Mouse (Mus musculus) heart, postnatal 14 days (tissue): ENCODE data around the gene Fam98a. TPM values are rescaled to one million over a fixed set of nuclear protein-coding genes. Genes with fewer than 3 reads are reported as not detected.

Experiments
- DNase-seq, 2 experiments: peaks; one replicate each; pipeline ENCODE4 v3.0.0; 2021 to 2022
- intact Hi-C: fragments of 180-260 bp; cut with DNase I; formaldehyde crosslinking; loops from one replicate; pipeline ENCODE4 v1.15.1; 2025
- total RNA-seq, 2 experiments: library from RNA; stranded (reverse); gene quantifications; 2 replicates each; pipeline ENCODE4 v1.2.3; 2021

The Fam98a gene
- total RNA-seq, 2 experiments from 2014 or later: 37.4 to 43.2 TPM

DNA sequence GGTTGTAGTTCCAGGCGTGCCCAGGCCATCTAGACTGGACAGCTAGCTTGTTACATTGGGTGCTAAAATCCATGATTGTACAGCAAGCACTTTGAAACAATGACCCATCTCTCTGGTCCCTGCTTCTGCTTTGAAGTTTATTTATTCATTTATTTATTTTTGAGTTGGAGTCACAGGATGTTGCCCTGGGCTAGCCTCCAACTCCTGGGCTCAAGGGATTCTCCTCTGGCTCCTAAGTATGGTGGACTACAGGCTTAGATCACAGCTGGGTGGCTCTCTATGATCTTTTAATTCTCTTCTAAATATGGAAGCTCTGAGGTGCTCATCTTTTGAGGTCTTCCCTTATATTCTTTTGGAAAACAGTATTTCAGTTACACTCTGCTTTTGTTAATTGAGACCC lies 25.3 kb downstream of the Fam98a start:
- DNase-seq: no peak
- intact Hi-C loops: no loop called here

GRCm38 (mm10) chr17:75523812-75524211 lies 27.9 kb downstream of the Fam98a start:
- intact Hi-C loops: no loop called here
- peak; percentile 40 to 42 for DNase-seq

DNA sequence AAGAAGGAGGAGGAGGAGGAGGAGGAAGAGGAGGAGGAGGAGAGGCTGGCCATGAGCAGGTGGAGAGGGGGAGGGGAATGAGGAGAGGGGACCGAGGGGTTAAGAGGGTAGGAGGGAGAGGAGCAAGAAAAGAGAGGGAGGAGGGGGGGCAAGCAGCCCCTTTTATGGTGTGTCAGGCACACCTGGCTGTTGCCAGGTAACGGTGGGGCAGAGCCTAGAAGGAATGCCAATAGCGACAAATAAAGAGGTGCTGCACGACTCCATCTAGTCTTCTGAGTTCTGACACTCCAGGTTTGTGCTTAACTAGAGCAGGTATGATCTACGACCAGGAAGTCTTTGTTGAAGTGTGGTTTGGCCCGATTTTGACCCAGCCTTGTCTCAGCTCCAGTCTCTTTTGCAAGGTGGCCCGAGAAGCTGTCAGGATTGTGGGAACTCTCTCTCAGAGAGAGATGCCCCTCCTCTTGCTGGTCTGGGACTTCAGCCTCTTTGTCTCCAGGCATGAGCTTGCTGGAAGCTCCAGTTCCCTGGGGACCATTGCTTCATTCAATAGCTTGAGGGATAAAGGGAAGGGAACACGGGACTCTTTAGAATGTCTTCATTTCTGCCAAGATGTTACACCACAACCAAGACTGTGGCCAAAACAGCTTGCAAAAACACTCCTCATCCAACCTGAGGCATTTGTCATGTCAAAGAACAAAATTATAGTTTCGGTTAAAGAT lies 29.2 kb downstream of the Fam98a start:
- peak; percentile 55 to 61 for DNase-seq
- intact Hi-C loops: no loop called here

- intact Hi-C loops: no loop called here
- DNase-seq: no peak
These were observed 30.4 kb downstream of the Fam98a start for GRCm38 (mm10) chr17:75521236-75521842.

DNA sequence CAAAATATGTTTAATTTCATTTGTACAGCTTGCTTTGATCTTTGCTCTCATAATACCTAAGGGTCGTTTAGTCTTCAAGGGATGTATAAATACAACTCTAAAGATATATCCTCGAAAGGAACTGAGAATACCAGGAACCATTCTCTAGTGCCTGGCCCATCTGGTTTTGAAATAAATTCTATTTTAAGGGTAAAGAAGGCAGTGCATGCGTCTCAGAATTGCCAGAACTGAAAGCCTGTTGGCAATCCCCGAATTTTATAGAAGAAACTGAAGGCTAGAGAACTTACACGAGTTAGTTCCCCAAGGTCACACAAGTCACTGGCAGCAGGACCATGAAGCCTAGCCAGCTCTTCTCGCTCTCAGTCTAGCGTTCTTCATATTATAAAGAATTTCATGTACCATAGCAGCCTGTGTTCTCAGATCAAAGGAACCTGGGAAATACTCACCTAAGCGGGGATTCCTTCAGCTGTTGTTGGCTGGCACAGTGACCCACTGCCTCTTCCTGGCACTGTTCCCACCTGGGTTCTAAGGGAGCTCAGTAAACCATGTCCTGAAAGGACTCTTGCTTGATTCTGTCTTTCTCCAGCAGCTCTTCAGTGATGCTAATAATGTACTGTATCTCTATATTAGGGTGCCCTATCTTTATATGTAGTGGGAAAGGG lies 32.4 kb downstream of the Fam98a start:
- DNase-seq: no peak
- intact Hi-C loops: no loop called here

GRCm38 (mm10) chr17:75518181-75518901 lies 33.4 kb downstream of the Fam98a start:
- DNase-seq: no peak
- intact Hi-C loops: no loop called here

DNA sequence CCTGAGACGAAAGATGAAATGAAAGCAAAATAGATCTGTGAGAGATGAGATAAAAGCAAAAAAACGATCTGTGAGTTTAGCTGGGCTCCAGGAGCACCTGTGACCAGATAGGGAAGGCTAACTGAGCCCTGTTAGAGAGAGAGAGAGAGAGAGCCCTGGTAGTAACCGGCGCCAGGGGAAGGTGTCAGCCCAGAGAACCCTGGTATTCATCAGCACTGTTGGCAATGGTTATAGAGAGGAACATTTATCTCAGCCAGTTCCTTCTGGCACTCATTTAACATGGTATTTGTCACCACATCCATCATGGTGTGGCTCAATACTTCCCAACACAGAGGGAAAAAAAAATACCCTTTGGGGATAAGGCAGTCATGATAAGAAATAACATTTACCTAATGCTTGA lies 35.2 kb downstream of the Fam98a start:
- intact Hi-C loops: no loop called here
- no peak for DNase-seq

DNA sequence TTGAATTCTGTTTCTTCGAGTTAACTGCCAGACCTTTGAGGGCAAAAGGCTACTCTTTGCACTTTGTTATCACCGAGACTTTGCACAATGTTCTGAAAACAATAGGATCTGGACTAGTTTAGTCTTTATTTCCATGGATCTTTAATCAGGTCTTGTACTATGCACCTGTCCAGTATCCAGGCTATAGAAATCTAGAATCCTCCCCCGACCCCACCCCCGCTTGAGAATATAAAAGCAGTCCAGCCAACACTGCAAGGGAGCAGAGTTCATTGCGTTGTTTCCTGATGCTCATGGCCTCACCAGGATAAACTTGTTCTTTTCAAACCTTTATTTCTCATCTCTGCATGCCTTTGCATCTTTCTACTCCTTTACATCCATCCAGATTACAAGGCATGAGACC lies 42.5 kb downstream of the Fam98a start:
- intact Hi-C loops: no loop called here
- DNase-seq: no peak

- intact Hi-C loops: no loop called here
These were observed 44.8 kb downstream of the Fam98a start for GRCm38 (mm10) chr17:75506708-75507641.

DNA sequence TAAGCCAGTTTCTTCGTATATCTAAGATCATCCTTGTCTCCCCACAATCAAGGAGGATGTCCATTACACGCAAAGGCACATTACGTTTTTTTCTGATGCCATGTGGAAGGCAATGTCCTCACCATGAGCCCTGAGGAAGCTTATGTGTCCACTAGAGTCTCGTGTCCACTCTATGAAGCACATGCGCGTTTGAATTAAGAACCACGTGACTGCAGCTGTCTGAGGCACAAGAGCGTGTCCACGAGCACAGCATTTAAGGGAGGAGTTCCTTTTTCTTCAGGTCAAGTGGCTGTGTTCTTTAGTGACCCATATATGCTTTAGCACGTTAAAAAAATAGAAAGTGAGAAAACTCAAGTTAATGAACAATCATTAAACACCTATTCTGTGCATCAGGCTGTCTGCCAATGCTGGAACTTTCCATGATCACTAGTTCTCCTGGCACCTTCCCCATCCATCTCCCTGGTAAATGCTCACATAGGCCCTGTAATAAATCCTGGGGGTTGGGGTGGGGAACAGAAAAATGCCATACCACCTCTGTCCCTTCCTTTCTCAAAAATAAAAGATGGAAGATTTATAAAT lies 45.6 kb downstream of the Fam98a start:
- no peak for DNase-seq
- intact Hi-C loops: no loop called here

More at GRCm38 (mm10) chr17:75506708-75507641, 44.8 kb downstream of the Fam98a start:
- no peak for DNase-seq

GRCm38 (mm10) chr17:75505053-75505452 lies 46.7 kb downstream of the Fam98a start:
- intact Hi-C loops: no loop called here

GRCm38 (mm10) chr17:75503031-75503430 lies 48.7 kb downstream of the Fam98a start:
- intact Hi-C loops: no loop called here
- DNase-seq: no peak

More at GRCm38 (mm10) chr17:75505053-75505452, 46.7 kb downstream of the Fam98a start:
- DNase-seq: no peak

- intact Hi-C loops: no loop called here
These were observed 53.5 kb downstream of the Fam98a start for GRCm38 (mm10) chr17:75498241-75498651.

GRCm38 (mm10) chr17:75495213-75495612 lies 56.5 kb downstream of the Fam98a start:
- intact Hi-C loops: no loop called here
- no peak for DNase-seq

More at GRCm38 (mm10) chr17:75498241-75498651, 53.5 kb downstream of the Fam98a start:
- DNase-seq: peak in 1 of 2 experiments; percentile 41

Other genes starting within 250 kb of the Fam98a start
- 10 to 100 TPM; 38.4 to 38.9 TPM for gene Rasgrp3, start 116.0 kb downstream of the Fam98a start, total RNA-seq